In genomic region chr4:120339371-120339770, GRCm38 (mm10) we compare ENCODE assay signal across 25 mouse cellular contexts. TPM values are rescaled to one million over a fixed set of nuclear protein-coding genes. Genes with fewer than 3 reads are reported as not detected.
A peak's percentile ranks its signal among the peaks of the same experiment; 100 is the strongest.
DNase-seq lines count a peak whose midpoint lies in the region; ATAC-seq and TF ChIP-seq lines count a peak whose summit lies in the region.
"Had no signal": no experiment of that assay in that cellular context is flagged by ENCODE, and none has a peak within 500 bp of the region (broad histone marks: within the 10 kb centered on the region; RNA-seq: fewer than 3 reads in every experiment).

No protein-coding gene starts in this region.

- no peaks in the 10 kb centered on the region for H3K4me1 ChIP-seq in kidney, postnatal 0 days (replicated peaks; ENCODE audit: insufficient read depth, low read length)
- H3K4me1 ChIP-seq: limb, embryonic 12.5 days; liver, embryonic 13.5 days; neural tube, embryonic 12.5 days; stomach, embryonic 15.5 days had no signal

- ATAC-seq in kidney, postnatal 0 days (replicated peaks; ENCODE audit: low FRiP score, low read depth) = no peak
- ATAC-seq: forebrain, embryonic 13.5 days had no signal

- no peaks in the 10 kb centered on the region for H3K9me3 ChIP-seq in kidney, postnatal 0 days (replicated peaks; ENCODE audit: low read length)
- H3K9me3 ChIP-seq: forebrain, embryonic 13.5 days; heart, embryonic 15.5 days; limb, embryonic 12.5 days; liver, embryonic 13.5 days; neural tube, embryonic 12.5 days; stomach, embryonic 15.5 days had no signal

- no peak overlapping the region for H3K4me3 ChIP-seq in kidney, postnatal 0 days (replicated peaks; ENCODE audit: low read depth, low read length)
- H3K4me3 ChIP-seq: forebrain, embryonic 13.5 days; heart, embryonic 15.5 days; limb, embryonic 12.5 days; liver, embryonic 13.5 days; neural tube, embryonic 12.5 days; stomach, embryonic 15.5 days had no signal

- DNase-seq in kidney, postnatal 0 days (ENCODE audit: low spot score) = peak; percentile 16
- DNase-seq in kidney, adult 11 months = no peak
- DNase-seq in adrenal gland, postnatal 10 days = peak; percentile 13
- DNase-seq in adrenal gland, postnatal 36 days = peak; percentile 17 to 29
- DNase-seq in retina, postnatal 1 day = peak; percentile 35
- DNase-seq in layer of hippocampus, postnatal 14 days (ENCODE audit: low spot score in 2 of 2) = no peak
- no peak for DNase-seq in layer of hippocampus, adult 9-10 months (ENCODE audit: low spot score)
- DNase-seq: cerebellum, adult 9-11 months; heart, adult 18-20 months; kidney, adult 2 months; kidney, postnatal 25 days; layer of hippocampus, adult 9-11 months; liver, embryonic 13.5 days; lung, embryonic 14.5 days; lung, postnatal 36 days; right cerebral cortex, postnatal 25 days; thymus, adult 18-20 months had no signal

- no peaks in the 10 kb centered on the region for H3K27me3 ChIP-seq in kidney, postnatal 0 days (ENCODE audit: insufficient read depth, low read length)
- H3K27me3 ChIP-seq: forebrain, embryonic 13.5 days; heart, embryonic 15.5 days; limb, embryonic 12.5 days; liver, embryonic 13.5 days; neural tube, embryonic 12.5 days; stomach, embryonic 15.5 days had no signal

- WGBS in kidney, postnatal 0 days = 12% methylated on average over 4 of the region's 4 CpGs

- H3K27ac ChIP-seq in kidney, postnatal 0 days = no peak overlapping the region
- H3K27ac ChIP-seq: forebrain, embryonic 13.5 days; heart, embryonic 15.5 days; limb, embryonic 12.5 days; liver, embryonic 13.5 days; neural tube, embryonic 12.5 days; stomach, embryonic 15.5 days had no signal

- TF ChIP-seq CTCF in kidney, postnatal 0 days (IDR thresholded peaks at IDR 0.05; ENCODE audit: low read depth) = no peak

- no peak overlapping the region for H3K4me2 ChIP-seq in kidney, postnatal 0 days (ENCODE audit: low read length)
- H3K4me2 ChIP-seq: forebrain, embryonic 13.5 days; heart, embryonic 15.5 days; limb, embryonic 12.5 days; liver, embryonic 13.5 days; lung, embryonic 14.5 days; midbrain, embryonic 11.5 days; neural tube, embryonic 12.5 days; stomach, embryonic 15.5 days had no signal

- H3K36me3 ChIP-seq in kidney, postnatal 0 days (ENCODE audit: insufficient read depth, low read length) = no peaks in the 10 kb centered on the region
- H3K36me3 ChIP-seq: heart, embryonic 15.5 days; limb, embryonic 12.5 days; liver, embryonic 13.5 days; neural tube, embryonic 12.5 days; stomach, embryonic 15.5 days had no signal

- no peak overlapping the region for H3K9ac ChIP-seq in kidney, postnatal 0 days (ENCODE audit: low read depth, low read length)
- H3K9ac ChIP-seq: forebrain, embryonic 13.5 days; heart, embryonic 15.5 days; limb, embryonic 12.5 days; liver, embryonic 13.5 days; lung, embryonic 14.5 days; neural tube, embryonic 12.5 days; stomach, embryonic 15.5 days had no signal

RNA-seq across cellular contexts. Expression of gene Foxo6, which starts 52.2 kb away (rescaled TPM):
- polyA plus RNA-seq in kidney, postnatal 0 days (2015; fragmentation: Nextera tagmentation; extraction: Ambion mirVana) = 0.11 TPM in 1 of 2 replicates, not detected in the other
- 1 to 10 TPM; 1.4 to 3.7 TPM for total RNA-seq in adrenal gland, postnatal 10 days (2021)
- total RNA-seq in adrenal gland, postnatal 36 days (2021) = 1 to 10 TPM in 1 of 2 experiments, under 1 TPM in 1; 0.76 to 1.2 TPM
- total RNA-seq in layer of hippocampus, postnatal 14 days (2021) = 10 to 100 TPM; 42.8 to 47.4 TPM
- total RNA-seq: hematopoietic stem cell, adult 5-6 weeks; monocyte, adult 5-6 weeks had no signal
- polyA plus RNA-seq: liver, embryonic 13.5 days had no signal

Comparison
In these comparisons a context has a peak if more than half of its experiments do, and no peak if none do; other contexts are left out.
1. DNase-seq: peak in kidney, postnatal 0 days (single experiment), adrenal gland, postnatal 10 days (single experiment), adrenal gland, postnatal 36 days (2 of 2) and retina, postnatal 1 day (single experiment); none in kidney, adult 11 months (single experiment), layer of hippocampus, postnatal 14 days (0 of 2) and layer of hippocampus, adult 9-10 months (single experiment).
2. RNA of gene Foxo6, which starts 52.2 kb away (total RNA-seq): 42.8 to 47.4 TPM in layer of hippocampus, postnatal 14 days; 1.4 to 3.7 TPM in adrenal gland, postnatal 10 days and 0.76 to 1.2 TPM in adrenal gland, postnatal 36 days; every median in the first group is over 4 times any median in the second.